8 mouse cellular contexts compared by ENCODE assay signal in the genomic region with DNA sequence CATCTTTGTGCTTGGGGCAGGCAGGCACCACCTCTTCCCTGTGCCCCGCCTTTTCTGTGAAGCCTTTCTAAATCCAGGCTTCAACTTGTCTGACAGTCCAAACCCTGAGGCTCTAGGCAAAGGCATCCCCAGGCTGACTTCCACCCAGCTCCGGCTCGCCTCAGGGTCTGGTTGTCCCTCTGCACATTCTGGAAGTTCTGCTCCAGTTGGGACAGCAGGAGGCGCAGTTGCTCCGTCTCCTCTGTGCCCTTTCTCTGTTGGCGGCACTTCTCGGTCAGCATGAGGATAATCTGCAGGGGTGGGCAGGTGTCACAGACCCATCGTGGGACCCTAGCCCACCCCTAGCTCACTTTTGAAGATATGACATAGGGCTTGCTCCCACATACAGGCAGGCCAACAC. TPM values are rescaled to one million over a fixed set of nuclear protein-coding genes. Genes with fewer than 3 reads are reported as not detected.
DNase-seq lines count a peak whose midpoint lies in the region; ATAC-seq and TF ChIP-seq lines count a peak whose summit lies in the region.

No protein-coding gene starts in this region.

- no peaks in the 10 kb centered on the region; the same call in 1 of the 2 replicates for H3K27me3 ChIP-seq in forebrain, embryonic 11.5 days (ENCODE audit: control insufficient read depth, insufficient read depth, low read length)
- H3K27me3 ChIP-seq in forebrain, embryonic 12.5 days, result peaks cover 9% of the 10 kb centered on the region
- no peaks in the 10 kb centered on the region for H3K27me3 ChIP-seq in C2C12 (ENCODE audit: control insufficient read depth, insufficient read depth, insufficient read length)
- H3K27me3 ChIP-seq in cerebellum, adult 2 months (ENCODE audit: control insufficient read depth, insufficient read depth, low read length), result no peaks in the 10 kb centered on the region
- H3K27me3 ChIP-seq in testis, adult 2 months (ENCODE audit: control insufficient read depth, insufficient read depth, low read length), result no peaks in the 10 kb centered on the region

- 18% methylated on average over 8 of the region's 8 CpGs for WGBS in forebrain, embryonic 11.5 days
- 11% methylated on average over 8 of the region's 8 CpGs for WGBS in forebrain, embryonic 12.5 days
- WGBS in cerebellum, adult 2 months, result 8% methylated on average over 8 of the region's 8 CpGs

- H3K27ac ChIP-seq in forebrain, embryonic 11.5 days (ENCODE audit: low read depth, low read length), result no peak overlapping the region
- H3K27ac ChIP-seq in forebrain, embryonic 12.5 days, result no peak overlapping the region
- H3K27ac ChIP-seq in cerebellum, adult 2 months (ENCODE audit: insufficient read depth, low read length), result no peak overlapping the region
- H3K27ac ChIP-seq in testis, adult 2 months (ENCODE audit: control insufficient read depth, insufficient read depth, low read depth, low read length), result no peak overlapping the region

- no peaks in the 10 kb centered on the region for H3K9me3 ChIP-seq in forebrain, embryonic 11.5 days (ENCODE audit: control insufficient read depth, low read length)
- no peaks in the 10 kb centered on the region for H3K9me3 ChIP-seq in forebrain, embryonic 12.5 days

- DNase-seq in forebrain, embryonic 11.5 days (ENCODE audit: low spot score), result peak; percentile 79
- peak; percentile 74 to 84 for DNase-seq in cerebellum, adult 2 months
- DNase-seq in gastrocnemius, postnatal 10 days, result peak; percentile 76
- peak; percentile 48 to 68 for DNase-seq in layer of hippocampus, postnatal 14 days (ENCODE audit: low spot score in 2 of 2)

- TF ChIP-seq CTCF in C2C12 (IDR thresholded peaks at IDR 0.05; ENCODE audit: control insufficient read depth, insufficient read depth, insufficient read length), result peak; percentile 57
- peak; percentile 99 for TF ChIP-seq CTCF in cerebellum, adult 2 months (IDR thresholded peaks at IDR 0.05; ENCODE audit: borderline replicate concordance, insufficient read depth, low read depth, low read length)
- peak; percentile 76; the same call in 1 of the 2 replicates for TF ChIP-seq CTCF in testis, adult 2 months (IDR thresholded peaks at IDR 0.05; ENCODE audit: control insufficient read depth, insufficient read depth, insufficient replicate concordance, low read depth, low read length)

- ATAC-seq in forebrain, embryonic 11.5 days (replicated peaks; ENCODE audit: low FRiP score), result no peak
- ATAC-seq in forebrain, embryonic 12.5 days (ENCODE audit: low FRiP score), result no peak
- 0 out of 2 replicates have a peak, but pooled peaks have one; percentile 24 for ATAC-seq in megakaryocyte-erythroid progenitor cell, adult 5-6 weeks (replicated peaks; ENCODE audit: low FRiP score, low TSS enrichment, poor library complexity, severe bottlenecking)

- H3K4me1 ChIP-seq in forebrain, embryonic 11.5 days (replicated peaks; ENCODE audit: control insufficient read depth, insufficient read depth, low read length), result peaks cover 7% of the 10 kb centered on the region; the same call in 1 of the 2 replicates
- peaks cover 14% of the 10 kb centered on the region for H3K4me1 ChIP-seq in forebrain, embryonic 12.5 days
- peaks cover 7% of the 10 kb centered on the region; the same call in 1 of the 2 replicates for H3K4me1 ChIP-seq in cerebellum, adult 2 months (ENCODE audit: control insufficient read depth, insufficient read depth, low read length)
- peaks cover 14% of the 10 kb centered on the region for H3K4me1 ChIP-seq in testis, adult 2 months (ENCODE audit: control insufficient read depth, insufficient read depth, low read length)

- H3K4me2 ChIP-seq in forebrain, embryonic 11.5 days (ENCODE audit: low read depth, low read length, severe bottlenecking), result no peak overlapping the region
- H3K4me2 ChIP-seq in forebrain, embryonic 12.5 days, result no peak overlapping the region

- no peak overlapping the region for H3K4me3 ChIP-seq in forebrain, embryonic 11.5 days (ENCODE audit: low read depth, low read length)
- no peak overlapping the region for H3K4me3 ChIP-seq in forebrain, embryonic 12.5 days (replicated peaks)
- H3K4me3 ChIP-seq in C2C12 (ENCODE audit: insufficient read depth, poor library complexity, severe bottlenecking), result no peak overlapping the region
- H3K4me3 ChIP-seq in cerebellum, adult 2 months (replicated peaks; ENCODE audit: insufficient read depth, low read depth, low read length), result no peak overlapping the region
- no peak overlapping the region for H3K4me3 ChIP-seq in testis, adult 2 months (ENCODE audit: control insufficient read depth, low read depth, low read length)

- no peak overlapping the region for H3ac ChIP-seq in C2C12 (ENCODE audit: control insufficient read depth, insufficient read length, low read depth)

- H3K36me3 ChIP-seq in forebrain, embryonic 11.5 days (ENCODE audit: control insufficient read depth, insufficient read depth, low read length), result no peaks in the 10 kb centered on the region
- H3K36me3 ChIP-seq in forebrain, embryonic 12.5 days (replicated peaks), result no peaks in the 10 kb centered on the region
- peaks cover 24% of the 10 kb centered on the region for H3K36me3 ChIP-seq in C2C12 (ENCODE audit: control insufficient read depth, insufficient read depth)
- no peaks in the 10 kb centered on the region for H3K36me3 ChIP-seq in testis, adult 2 months (ENCODE audit: control insufficient read depth, insufficient read depth, low read length)

- H3K79me3 ChIP-seq in C2C12 (ENCODE audit: low read depth), result peaks cover 13% of the 10 kb centered on the region

- no peak for TF ChIP-seq POLR2A in cerebellum, adult 2 months (IDR thresholded peaks at IDR 0.05; ENCODE audit: borderline replicate concordance, insufficient read depth, low read length)
- no peak for TF ChIP-seq POLR2A in testis, adult 2 months (IDR thresholded peaks at IDR 0.05; ENCODE audit: control insufficient read depth, low read depth, low read length)

- H3K79me2 ChIP-seq in C2C12 (ENCODE audit: control insufficient read depth, insufficient read depth), result peaks cover 27% of the 10 kb centered on the region

- no peak overlapping the region for H3K9ac ChIP-seq in forebrain, embryonic 11.5 days (ENCODE audit: low read length)
- H3K9ac ChIP-seq in forebrain, embryonic 12.5 days, result no peak overlapping the region

RNA-seq across cellular contexts. Expression of a gene that starts 3.5 kb away (rescaled TPM):
- polyA plus RNA-seq in forebrain, embryonic 11.5 days (2014; fragmentation: Nextera tagmentation; extraction: Ambion mirVana), result 3.3 and 4.6 TPM in 2 replicates
- 3.9 and 5.3 TPM in 2 replicates for polyA plus RNA-seq in forebrain, embryonic 12.5 days (2016; fragmentation: Nextera tagmentation; extraction: Ambion mirVana)
- 83.9 TPM for polyA plus RNA-seq in C2C12 (2012; fragmentation: generic; extraction: Trizol)
- 7.4 and 8.5 TPM in 2 replicates for polyA plus RNA-seq in cerebellum, adult 2 months (2012; rRNA removed)
- 1 to 10 TPM; 2.3 to 2.7 TPM for total RNA-seq in gastrocnemius, postnatal 10 days (2021)
- total RNA-seq in layer of hippocampus, postnatal 14 days (2021), result 1 to 10 TPM; 7.1 to 8.6 TPM
- 5.2 and 6.9 TPM in 2 replicates for total RNA-seq in megakaryocyte-erythroid progenitor cell, adult 5-6 weeks (2014; fragmentation: Nextera tagmentation)
- total RNA-seq in megakaryocyte-erythroid progenitor cell, adult 5-6 weeks (2017), result 0.46 and 3.9 TPM in 2 replicates
- 24.7 and 34.2 TPM in 2 replicates for polyA plus RNA-seq in testis, adult 2 months (2012; rRNA removed)

RNA-seq across cellular contexts. Expression of a gene that starts 3.7 kb away (rescaled TPM):
- polyA plus RNA-seq in forebrain, embryonic 11.5 days (2014; fragmentation: Nextera tagmentation; extraction: Ambion mirVana), result 0.80 and 0.84 TPM in 2 replicates
- polyA plus RNA-seq in forebrain, embryonic 12.5 days (2016; fragmentation: Nextera tagmentation; extraction: Ambion mirVana), result 0.46 and 0.67 TPM in 2 replicates
- 0.14 TPM for polyA plus RNA-seq in C2C12 (2012; fragmentation: generic; extraction: Trizol)
- 2.0 and 2.6 TPM in 2 replicates for polyA plus RNA-seq in cerebellum, adult 2 months (2012; rRNA removed)
- under 1 TPM in 1 of 2 experiments, not detected in 1; 0.11 TPM for total RNA-seq in gastrocnemius, postnatal 10 days (2021)
- total RNA-seq in layer of hippocampus, postnatal 14 days (2021), result 1 to 10 TPM in 1 of 2 experiments, under 1 TPM in 1; 0.33 to 1.6 TPM
- total RNA-seq in megakaryocyte-erythroid progenitor cell, adult 5-6 weeks (2014; fragmentation: Nextera tagmentation), result not detected in 2 replicates
- total RNA-seq in megakaryocyte-erythroid progenitor cell, adult 5-6 weeks (2017), result 1.6 TPM in 1 of 2 replicates, not detected in the other
- 132 and 146 TPM in 2 replicates for polyA plus RNA-seq in testis, adult 2 months (2012; rRNA removed)

RNA-seq across cellular contexts. Expression of a gene that starts 5.1 kb away (rescaled TPM):
- polyA plus RNA-seq in forebrain, embryonic 11.5 days (2014; fragmentation: Nextera tagmentation; extraction: Ambion mirVana), result 0.33 and 0.87 TPM in 2 replicates
- polyA plus RNA-seq in forebrain, embryonic 12.5 days (2016; fragmentation: Nextera tagmentation; extraction: Ambion mirVana), result 0.15 and 0.45 TPM in 2 replicates
- 0.81 TPM for polyA plus RNA-seq in C2C12 (2012; fragmentation: generic; extraction: Trizol)
- 0.70 and 1.7 TPM in 2 replicates for polyA plus RNA-seq in cerebellum, adult 2 months (2012; rRNA removed)
- not detected for total RNA-seq in gastrocnemius, postnatal 10 days (2021)
- total RNA-seq in layer of hippocampus, postnatal 14 days (2021), result 1 to 10 TPM in 1 of 2 experiments, under 1 TPM in 1; 0.21 to 1.2 TPM
- total RNA-seq in megakaryocyte-erythroid progenitor cell, adult 5-6 weeks (2014; fragmentation: Nextera tagmentation), result not detected in 2 replicates
- total RNA-seq in megakaryocyte-erythroid progenitor cell, adult 5-6 weeks (2017), result not detected in 2 replicates
- 51.6 and 54.7 TPM in 2 replicates for polyA plus RNA-seq in testis, adult 2 months (2012; rRNA removed)

RNA-seq across cellular contexts. Expression of a gene that starts 22.1 kb away (rescaled TPM):
- polyA plus RNA-seq in forebrain, embryonic 11.5 days (2014; fragmentation: Nextera tagmentation; extraction: Ambion mirVana), result 56.8 and 68.3 TPM in 2 replicates
- 53.3 and 57.0 TPM in 2 replicates for polyA plus RNA-seq in forebrain, embryonic 12.5 days (2016; fragmentation: Nextera tagmentation; extraction: Ambion mirVana)
- 35.7 TPM for polyA plus RNA-seq in C2C12 (2012; fragmentation: generic; extraction: Trizol)
- polyA plus RNA-seq in cerebellum, adult 2 months (2012; rRNA removed), result 41.6 and 43.8 TPM in 2 replicates
- total RNA-seq in gastrocnemius, postnatal 10 days (2021), result 10 to 100 TPM; 12.7 to 13.7 TPM
- total RNA-seq in layer of hippocampus, postnatal 14 days (2021), result 10 to 100 TPM; 29.7 to 31.2 TPM
- total RNA-seq in megakaryocyte-erythroid progenitor cell, adult 5-6 weeks (2014; fragmentation: Nextera tagmentation), result 29.8 and 30.9 TPM in 2 replicates
- 17.1 and 17.4 TPM in 2 replicates for total RNA-seq in megakaryocyte-erythroid progenitor cell, adult 5-6 weeks (2017)
- 17.9 and 18.3 TPM in 2 replicates for polyA plus RNA-seq in testis, adult 2 months (2012; rRNA removed)

RNA-seq across cellular contexts. Expression of a gene that starts 38.3 kb away (rescaled TPM):
- 2.1 and 2.3 TPM in 2 replicates for polyA plus RNA-seq in forebrain, embryonic 11.5 days (2014; fragmentation: Nextera tagmentation; extraction: Ambion mirVana)
- 1.9 and 2.1 TPM in 2 replicates for polyA plus RNA-seq in forebrain, embryonic 12.5 days (2016; fragmentation: Nextera tagmentation; extraction: Ambion mirVana)
- polyA plus RNA-seq in C2C12 (2012; fragmentation: generic; extraction: Trizol), result not detected
- polyA plus RNA-seq in cerebellum, adult 2 months (2012; rRNA removed), result 5.6 and 7.7 TPM in 2 replicates
- total RNA-seq in gastrocnemius, postnatal 10 days (2021), result not detected
- 1 to 10 TPM; 2.8 to 2.9 TPM for total RNA-seq in layer of hippocampus, postnatal 14 days (2021)
- total RNA-seq in megakaryocyte-erythroid progenitor cell, adult 5-6 weeks (2014; fragmentation: Nextera tagmentation), result not detected in 2 replicates
- not detected in 2 replicates for total RNA-seq in megakaryocyte-erythroid progenitor cell, adult 5-6 weeks (2017)
- 0.10 and 0.16 TPM in 2 replicates for polyA plus RNA-seq in testis, adult 2 months (2012; rRNA removed)

Comparison
In these comparisons a context has a peak if more than half of its experiments do, and no peak if none do; other contexts are left out.
1. RNA of a gene that starts 3.7 kb away (polyA plus RNA-seq): 132 to 146 TPM in testis, adult 2 months; 2.0 to 2.6 TPM in cerebellum, adult 2 months, 0.80 to 0.84 TPM in forebrain, embryonic 11.5 days, 0.46 to 0.67 TPM in forebrain, embryonic 12.5 days and 0.14 TPM in C2C12 (single experiment); every median in the first group is over 10 times any median in the second.
2. RNA of a gene that starts 5.1 kb away (polyA plus RNA-seq): 51.6 to 54.7 TPM in testis, adult 2 months; 0.70 to 1.7 TPM in cerebellum, adult 2 months, 0.81 TPM in C2C12 (single experiment), 0.15 to 0.45 TPM in forebrain, embryonic 12.5 days and 0.33 to 0.87 TPM in forebrain, embryonic 11.5 days; every median in the first group is over 10 times any median in the second.
3. Peak in every context shown above with its lines, with median percentiles within 50 percentile points of each other: DNase-seq and CTCF ChIP-seq.